Mouse (Mus musculus) cerebellum, adult (tissue): ENCODE results near the gene Mpnd.
"Not testable (repeated sequence)": the region's sequence is repeated elsewhere in the genome, so short reads cannot be mapped to it uniquely, and the experiment has no call there.

Source experiments
- ATAC-seq: cut with Nextera tagmentation; 2 replicates; pipeline ENCODE4 v1.9.2; 2017; ENCODE audit warnings: mild to moderate bottlenecking, moderate library complexity, mixed read lengths; ENCODE audit not compliant: insufficient number of reproducible peaks, low FRiP score, low TSS enrichment

Gene Mpnd

GRCm38 (mm10) chr17:56035216-56035615 lies 29.7 kb downstream of the Mpnd start:
- no peak for ATAC-seq

- ATAC-seq, result peak; percentile 82
These were observed 30.8 kb downstream of the Mpnd start, which contains the start of gene Sh3gl1 for GRCm38 (mm10) chr17:56036176-56036900. TSS of gene Sh3gl1 (minus strand) at chr17:56036635.

- no peak for ATAC-seq
These were observed 31.4 kb downstream of the Mpnd start for GRCm38 (mm10) chr17:56036901-56037287.

GRCm38 (mm10) chr17:56038583-56039261 lies 33.2 kb downstream of the Mpnd start:
- no peak for ATAC-seq

- ATAC-seq, result no peak
These were observed 33.8 kb downstream of the Mpnd start for GRCm38 (mm10) chr17:56039345-56039744.

GRCm38 (mm10) chr17:56040030-56040856 lies 34.7 kb downstream of the Mpnd start, which contains the start of gene Chaf1a:
TSS of gene Chaf1a (plus strand) at chr17:56040439.
- peak; percentile 88 for ATAC-seq

- ATAC-seq, result no peak
These were observed 35.3 kb downstream of the Mpnd start for GRCm38 (mm10) chr17:56040857-56041163.

- ATAC-seq, result no peak
These were observed 45.9 kb downstream of the Mpnd start for GRCm38 (mm10) chr17:56051369-56051768.

GRCm38 (mm10) chr17:56054938-56055337 lies 49.4 kb downstream of the Mpnd start:
- ATAC-seq, result no peak

GRCm38 (mm10) chr17:56055945-56056678 lies 50.6 kb downstream of the Mpnd start:
- no peak for ATAC-seq

GRCm38 (mm10) chr17:56057381-56058120 lies 52.0 kb downstream of the Mpnd start:
- peak; percentile 80; the same call in 1 of the 2 replicates for ATAC-seq

GRCm38 (mm10) chr17:56062081-56062480 lies 56.6 kb downstream of the Mpnd start:
- no peak for ATAC-seq

GRCm38 (mm10) chr17:56065715-56066114 lies 60.2 kb downstream of the Mpnd start:
- ATAC-seq, result not testable (repeated sequence)
